Mouse (Mus musculus) forebrain, embryonic 14.5 days (tissue): ENCODE data around the gene Rnase12. TPM values are rescaled to one million over a fixed set of nuclear protein-coding genes. Genes with fewer than 3 reads are reported as not detected.
"Not testable (repeated sequence)": the region's sequence is repeated elsewhere in the genome, so short reads cannot be mapped to it uniquely, and the experiment has no call there.

ENCODE experiments used
- ATAC-seq: fragments of 200-750 bp; cut with Nextera tagmentation; 2 replicates; pipeline ENCODE4 v1.8.0; 2017; ENCODE audit warnings: mild to moderate bottlenecking, moderate library complexity
- DNase-seq: peaks from one replicate; pipeline ENCODE4 v3.0.0-alpha.2; 2015; ENCODE audit warnings: low spot score
- H3K27ac ChIP-seq: fragments of 300-500 bp; sonication (generic); 2 replicates; pipeline ENCODE4 v1.5.1; 2014; ENCODE audit warnings: low read depth, mild to moderate bottlenecking, control low read depth, low read length, moderate library complexity
- H3K27me3 ChIP-seq: fragments of 300-500 bp; sonication (generic); replicated peaks from 2 replicates; pipeline ENCODE4 v1.6.1; 2014; ENCODE audit warnings: low read length, control low read depth, mixed read lengths; ENCODE audit not compliant: control insufficient read depth, insufficient read depth
- H3K36me3 ChIP-seq: fragments of 300-500 bp; sonication (generic); 2 replicates; pipeline ENCODE4 v1.6.1; 2014; ENCODE audit warnings: low read length, control low read depth; ENCODE audit not compliant: control insufficient read depth, insufficient read depth
- H3K4me1 ChIP-seq: fragments of 300-500 bp; sonication (generic); 2 replicates; pipeline ENCODE4 v1.6.1; 2014; ENCODE audit warnings: antibody characterized with exemption, low read length, control low read depth; ENCODE audit not compliant: control insufficient read depth, insufficient read depth
- H3K4me2 ChIP-seq: fragments of 300-500 bp; sonication (generic); 2 replicates; pipeline ENCODE4 v1.6.1; 2014; ENCODE audit warnings: mild to moderate bottlenecking, control low read depth, low read length
- H3K4me3 ChIP-seq: fragments of 300-500 bp; sonication (generic); 2 replicates; pipeline ENCODE4 v1.5.1; 2014; ENCODE audit warnings: low read depth, low read length, control low read depth
- H3K9ac ChIP-seq: fragments of 300-500 bp; sonication (generic); 2 replicates; pipeline ENCODE4 v1.6.1; 2014; ENCODE audit warnings: mild to moderate bottlenecking, low read length, control low read depth, moderate library complexity
- H3K9me3 ChIP-seq: fragments of 300-500 bp; sonication (generic); replicated peaks from 2 replicates; pipeline ENCODE4 v1.6.1; 2016; ENCODE audit warnings: low read length, control low read depth, mixed read lengths; ENCODE audit not compliant: control insufficient read depth
- WGBS: fragments of 180-500 bp; shearing (Covaris S2); extraction: QIAGEN DNeasy Blood & Tissue Kit; methylation state at CpG from one replicate; pipeline ENCODE4 v1.1.7; 2014; 5-methylcytosine and 5-hydroxymethylcytosine counted together
- polyA plus RNA-seq: library from polyadenylated mRNA; unstranded; fragments of >200 nt; fragmentation: Nextera tagmentation; extraction: Ambion mirVana; gene quantifications from 2 replicates; pipeline ENCODE4 v1.2.1, GENCODE M21; 2014

Gene Rnase12
- polyA plus RNA-seq, 1 experiment from 2014 or later: not detected

DNA sequence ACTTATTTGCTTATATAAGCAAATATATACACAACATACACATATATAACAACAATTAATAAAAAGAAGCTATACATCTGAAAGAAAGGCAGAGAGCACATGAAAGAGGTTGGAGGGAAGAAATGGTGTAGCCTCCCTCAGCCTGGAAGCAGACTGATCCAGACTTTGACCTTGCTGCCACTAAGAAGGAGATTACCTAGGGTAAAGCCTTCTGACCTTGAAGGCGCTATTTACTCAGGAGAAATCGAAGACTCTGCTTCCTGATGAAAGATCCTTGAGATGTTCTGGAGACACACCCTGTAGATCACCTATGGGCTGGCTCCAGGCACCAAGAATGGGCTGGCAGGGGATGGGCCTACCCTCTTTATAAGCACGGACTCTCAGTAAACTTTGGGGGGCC is 42.7 kb downstream of the Rnase12 start:
- H3K4me3 ChIP-seq, H3K9me3 ChIP-seq, H3K4me2 ChIP-seq, H3K27me3 ChIP-seq, ATAC-seq, H3K36me3 ChIP-seq, H3K4me1 ChIP-seq, H3K27ac ChIP-seq, H3K9ac ChIP-seq, DNase-seq: not testable (repeated sequence)
- 86% methylated on average over 3 of the region's 3 CpGs for WGBS

DNA sequence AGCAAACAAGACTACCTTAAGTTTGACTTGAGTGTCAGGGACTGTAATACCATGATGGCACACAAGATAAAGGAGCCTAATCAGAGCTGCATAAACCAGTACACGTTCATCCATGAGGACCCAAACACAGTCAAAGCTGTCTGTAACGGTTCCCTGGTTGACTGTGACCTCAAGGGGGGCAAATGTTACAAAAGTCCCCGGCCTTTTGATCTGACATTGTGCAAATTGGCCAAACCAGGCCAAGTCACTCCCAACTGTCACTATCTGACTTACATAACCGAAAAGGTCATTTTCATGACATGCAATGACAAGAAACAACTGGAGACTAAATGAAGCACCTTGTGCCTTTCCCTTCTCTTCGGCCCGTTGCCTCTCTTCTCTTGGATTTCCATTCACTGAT is 47.9 kb downstream of the Rnase12 start:
- H3K4me1 ChIP-seq: no peaks in the 10 kb centered on the region
- no peak overlapping the region for H3K4me3 ChIP-seq
- WGBS: 89% methylated on average over 6 of the region's 6 CpGs
- no peaks in the 10 kb centered on the region for H3K9me3 ChIP-seq
- no peaks in the 10 kb centered on the region for H3K36me3 ChIP-seq
- ATAC-seq (no peak), DNase-seq (no peak)
- no peak overlapping the region for H3K9ac ChIP-seq
- no peak overlapping the region for H3K27ac ChIP-seq
- no peaks in the 10 kb centered on the region for H3K27me3 ChIP-seq
- H3K4me2 ChIP-seq: no peak overlapping the region

DNA sequence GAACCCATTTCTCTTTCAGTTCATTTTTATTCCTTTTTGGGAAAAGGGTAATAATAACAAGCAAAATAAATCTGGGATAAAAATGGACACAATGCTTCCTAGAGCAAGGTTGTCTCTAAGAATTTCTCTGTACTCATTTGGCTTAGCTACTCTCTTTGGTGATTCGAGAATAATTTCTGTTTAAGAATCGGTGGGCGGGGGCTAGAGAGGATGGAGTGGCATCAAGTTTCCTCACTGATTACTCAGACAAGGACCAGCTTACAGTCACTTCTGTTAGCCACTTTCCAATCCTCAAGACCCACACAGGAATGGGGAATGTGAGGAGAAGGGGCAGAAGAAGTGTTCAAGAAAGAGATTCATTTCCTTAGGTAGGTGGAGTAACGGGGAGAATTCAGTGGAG is 48.7 kb downstream of the Rnase12 start:
- WGBS: 93% methylated on average over 4 of the region's 4 CpGs
- H3K9ac ChIP-seq: no peak overlapping the region
- ATAC-seq (no peak), DNase-seq (no peak)
- no peak overlapping the region for H3K27ac ChIP-seq
- no peaks in the 10 kb centered on the region for H3K4me1 ChIP-seq
- H3K27me3 ChIP-seq: no peaks in the 10 kb centered on the region
- H3K4me3 ChIP-seq: no peak overlapping the region
- H3K36me3 ChIP-seq: no peaks in the 10 kb centered on the region
- H3K4me2 ChIP-seq: no peak overlapping the region
- no peaks in the 10 kb centered on the region for H3K9me3 ChIP-seq

DNA sequence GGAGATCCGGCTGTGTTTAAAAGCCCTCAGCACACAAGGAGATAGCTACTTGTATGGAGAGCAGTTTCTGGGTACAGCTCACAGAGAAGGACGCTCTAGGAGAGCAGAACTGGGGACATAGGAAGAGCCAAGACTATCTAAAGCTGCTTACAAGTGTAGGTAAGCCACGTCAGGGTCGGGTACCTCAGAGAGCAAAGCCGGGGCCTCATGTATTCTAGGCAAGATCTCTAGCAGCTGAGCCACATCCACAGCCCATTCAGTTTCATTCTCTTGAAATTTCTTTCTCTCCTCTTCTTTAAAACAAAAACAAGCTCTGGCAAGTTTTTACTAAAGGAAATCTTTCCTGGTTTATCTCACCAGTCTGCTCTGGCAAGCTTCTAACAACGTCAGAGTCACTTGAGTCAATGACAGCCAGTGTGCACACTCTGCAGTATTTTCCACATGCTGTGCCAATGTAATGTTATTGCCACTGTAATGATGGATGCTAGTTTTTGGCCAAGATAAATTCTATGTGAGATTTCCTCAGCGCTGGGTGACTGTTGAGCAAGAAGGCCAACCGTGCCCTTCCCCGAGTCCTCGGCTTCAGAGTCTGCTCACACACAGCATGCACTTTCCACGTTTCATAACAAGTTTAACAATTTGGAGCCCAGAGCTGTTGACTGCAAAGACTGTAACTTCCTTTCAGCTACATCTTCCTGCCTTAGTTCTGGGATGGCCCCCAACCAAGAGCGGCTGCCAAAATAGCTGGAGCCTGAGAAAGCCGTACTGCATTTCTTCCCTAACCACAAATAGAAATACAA is 49.3 kb downstream of the Rnase12 start:
- DNase-seq: peak; percentile 35
- no peaks in the 10 kb centered on the region for H3K36me3 ChIP-seq
- H3K4me3 ChIP-seq: no peak overlapping the region
- no peaks in the 10 kb centered on the region for H3K27me3 ChIP-seq
- H3K9me3 ChIP-seq: no peaks in the 10 kb centered on the region
- WGBS: 85% methylated on average over 13 of the region's 13 CpGs
- H3K9ac ChIP-seq: no peak overlapping the region
- ATAC-seq: no peak; the same call in 1 of the 2 replicates
- H3K4me1 ChIP-seq: no peaks in the 10 kb centered on the region
- no peak overlapping the region for H3K27ac ChIP-seq
- H3K4me2 ChIP-seq: no peak overlapping the region

DNA sequence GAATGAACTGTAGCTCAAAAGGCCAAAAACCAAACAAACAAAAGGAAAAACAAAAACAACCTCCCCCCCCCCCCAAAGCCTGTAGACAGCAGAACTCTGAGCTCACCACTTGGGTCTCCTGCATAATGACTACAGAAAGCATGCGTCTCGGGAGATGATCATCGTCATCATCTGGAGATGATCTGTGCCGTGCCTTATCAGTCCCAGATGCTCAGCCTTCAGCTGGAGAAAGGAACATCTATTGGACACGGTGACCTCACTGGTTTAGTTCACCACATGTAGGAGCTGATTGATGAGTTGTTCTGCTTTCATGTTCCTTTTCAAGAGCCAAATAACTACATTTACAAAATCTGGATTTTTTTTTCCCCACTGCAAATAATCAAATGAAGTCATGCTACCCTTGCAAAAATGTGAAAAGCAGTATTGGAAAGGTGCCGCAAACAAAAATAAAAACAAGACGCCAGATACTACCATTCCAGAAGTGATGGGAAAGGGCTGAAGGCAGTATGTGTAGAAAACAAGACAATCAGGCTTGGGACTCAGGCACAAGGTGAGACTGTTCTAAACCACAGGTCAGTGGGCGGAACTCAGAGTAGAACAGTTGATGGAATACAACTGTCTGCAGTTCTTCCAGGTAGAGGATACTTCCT is 50.2 kb downstream of the Rnase12 start, which contains the start of gene Rnase10:
TSS of gene Rnase10 (plus strand) at position 600 of the 650 bp plus-strand sequence.
- 92% methylated on average over 8 of the region's 8 CpGs for WGBS

More for the DNA sequence above, 50.2 kb downstream of the Rnase12 start, which contains the start of gene Rnase10:
- H3K27me3 ChIP-seq: no peaks in the 10 kb centered on the region
- H3K27ac ChIP-seq: no peak within 1 kb of the TSS
- no peak within 1 kb of the TSS for H3K4me3 ChIP-seq
- no peak within 1 kb of the TSS for H3K9ac ChIP-seq
- no peak for ATAC-seq
- no peaks in the 10 kb centered on the region for H3K9me3 ChIP-seq
- H3K4me1 ChIP-seq: no peaks in the 10 kb centered on the region
- no peak within 1 kb of the TSS for H3K4me2 ChIP-seq
- no peak for DNase-seq
- H3K36me3 ChIP-seq: no peaks in the 10 kb centered on the region

Other genes with a start within 250 kb of the Rnase12 start
- 0.11 TPM in 1 of 2 replicates, not detected in the other for gene Ccnb1ip1, start 249.9 kb downstream of the Rnase12 start, polyA plus RNA-seq
- 58.7 and 60.9 TPM in 2 replicates for gene Parp2, start 249.8 kb downstream of the Rnase12 start, polyA plus RNA-seq
- gene Tep1, start 187.1 kb downstream of the Rnase12 start, polyA plus RNA-seq: 1.3 and 2.5 TPM in 2 replicates
- gene Klhl33, start 160.2 kb downstream of the Rnase12 start, polyA plus RNA-seq: 0.25 and 0.36 TPM in 2 replicates
- 160 and 180 TPM in 2 replicates for gene Osgep, start 132.8 kb downstream of the Rnase12 start, polyA plus RNA-seq
- gene Apex1, start 132.7 kb downstream of the Rnase12 start, polyA plus RNA-seq: 322 and 355 TPM in 2 replicates
- 81.4 and 86.0 TPM in 2 replicates for gene Pip4p1, start 126.8 kb downstream of the Rnase12 start, polyA plus RNA-seq
- gene Pnp, start 126.6 kb downstream of the Rnase12 start, polyA plus RNA-seq: 20.5 and 28.2 TPM in 2 replicates
- gene Gm49342, start 113.1 kb downstream of the Rnase12 start, polyA plus RNA-seq: 2.5 TPM in 1 of 2 replicates, not detected in the other
- 0.46 and 0.69 TPM in 2 replicates for gene Pnp2, start 101.7 kb downstream of the Rnase12 start, polyA plus RNA-seq
- not detected in 2 replicates for gene Rnase10, start 49.9 kb downstream of the Rnase12 start, polyA plus RNA-seq
- gene Rnase9, start 15.8 kb downstream of the Rnase12 start, polyA plus RNA-seq: not detected in 2 replicates
- gene Rnase11, start 7.5 kb downstream of the Rnase12 start, polyA plus RNA-seq: not detected in 2 replicates
- not detected in 2 replicates for gene Olfr750, start 16.8 kb upstream of the Rnase12 start, polyA plus RNA-seq
- gene Rnase4, start 33.4 kb upstream of the Rnase12 start, polyA plus RNA-seq: 11.5 and 14.2 TPM in 2 replicates
- gene Ang, start 33.5 kb upstream of the Rnase12 start, polyA plus RNA-seq: 2.2 and 2.8 TPM in 2 replicates
- not detected in 2 replicates for gene Eddm3b, start 56.8 kb upstream of the Rnase12 start, polyA plus RNA-seq
- gene Rnase6, start 66.2 kb upstream of the Rnase12 start, polyA plus RNA-seq: 0.33 and 1.3 TPM in 2 replicates
- gene Rnase1, start 89.1 kb upstream of the Rnase12 start, polyA plus RNA-seq: 0.18 TPM in 1 of 2 replicates, not detected in the other
- not detected in 2 replicates for gene Rnase2b, start 104.6 kb upstream of the Rnase12 start, polyA plus RNA-seq
- gene Ang2, start 141.5 kb upstream of the Rnase12 start, polyA plus RNA-seq: not detected in 2 replicates
- gene Ear14, start 145.7 kb upstream of the Rnase12 start, polyA plus RNA-seq: not detected in 2 replicates
- not detected in 2 replicates for gene Rnase2a, start 198.5 kb upstream of the Rnase12 start, polyA plus RNA-seq